Mouse (Mus musculus): ENCODE results near the gene Trpm1.
A peak's percentile ranks its signal among the peaks of the same experiment; 100 is the strongest.

GRCm38 (mm10) chr7:64164997-64165396 is 11.4 kb downstream of the Trpm1 start:
- TF ChIP-seq POLR2A (IDR thresholded peaks at IDR 0.05; ENCODE audit: borderline replicate concordance, insufficient read depth, low read length) (no peak), CTCF (IDR thresholded peaks at IDR 0.05; ENCODE audit: borderline replicate concordance, insufficient read depth, low read depth, low read length) (peak; percentile 76)

All from cerebellum, adult 2 months (tissue).